Mouse (Mus musculus) liver, embryonic 14.5 days (tissue): Measurements from ENCODE around the gene Hdac2. TPM values are rescaled to one million over a fixed set of nuclear protein-coding genes. Genes with fewer than 3 reads are reported as not detected.

Experiments
- ATAC-seq: fragments of 200-750 bp; cut with Nextera tagmentation; 2 replicates; pipeline ENCODE4 v1.8.0; 2017; ENCODE audit warnings: moderate number of reproducible peaks, mild to moderate bottlenecking, moderate library complexity; ENCODE audit not compliant: insufficient read depth
- DNase-seq, 3 experiments: peaks; one replicate each; pipeline ENCODE4 v3.0.0-alpha.2; 2012 to 2013; ENCODE audit warnings: low read depth in 3 of 3, low spot score in 3 of 3
- H3K27ac ChIP-seq: fragments of 300-500 bp; sonication (generic); 2 replicates; pipeline ENCODE4 v1.5.1; 2014; ENCODE audit warnings: moderate library complexity, mild to moderate bottlenecking, control low read depth, inconsistent platforms
- H3K27me3 ChIP-seq: fragments of 300-500 bp; sonication (generic); 2 replicates; pipeline ENCODE4 v1.6.1; 2014; ENCODE audit warnings: mild to moderate bottlenecking, low read length, moderate library complexity; ENCODE audit not compliant: control insufficient read depth, insufficient read depth
- H3K36me3 ChIP-seq: fragments of 300-500 bp; sonication (generic); replicated peaks from 2 replicates; pipeline ENCODE4 v1.6.1; 2014; ENCODE audit warnings: low read depth; ENCODE audit not compliant: control insufficient read depth, insufficient read depth
- H3K4me1 ChIP-seq, 2 experiments: fragments of 200-500 bp in 1 of 2; fragments of 300-500 bp in 1 of 2; sonication (generic) in 1 of 2; replicated peaks; 2 replicates each; pipeline ENCODE4 v1.6.1; 2012 to 2014; ENCODE audit warnings: antibody characterized with exemption in 1 of 2, inconsistent platforms in 1 of 2, low read length in 1 of 2; ENCODE audit not compliant: control insufficient read depth in 2 of 2, insufficient read depth in 2 of 2
- H3K4me2 ChIP-seq: fragments of 300-500 bp; sonication (generic); 2 replicates; pipeline ENCODE4 v1.6.1; 2014; ENCODE audit warnings: low read depth, mild to moderate bottlenecking, control low read depth, moderate library complexity
- H3K4me3 ChIP-seq, 2 experiments: fragments of 200-500 bp in 1 of 2; fragments of 300-500 bp in 1 of 2; sonication (generic) in 1 of 2; 2 replicates each; pipeline ENCODE4 v1.5.1; 2012 to 2014; ENCODE audit warnings: low read depth in 2 of 2, low read length in 2 of 2, mild to moderate bottlenecking in 2 of 2, control low read depth in 1 of 2, inconsistent platforms in 1 of 2, moderate library complexity in 1 of 2; ENCODE audit not compliant: insufficient read depth in 1 of 2
- H3K9ac ChIP-seq: fragments of 300-500 bp; sonication (generic); replicated peaks from 2 replicates; pipeline ENCODE4 v1.6.1; 2014; ENCODE audit warnings: mild to moderate bottlenecking, control low read depth, moderate library complexity
- H3K9me3 ChIP-seq: fragments of 300-500 bp; sonication (generic); 2 replicates; pipeline ENCODE4 v1.6.1; 2016; ENCODE audit warnings: low read length, mixed read lengths; ENCODE audit not compliant: control insufficient read depth
- CTCF ChIP-seq: IDR thresholded peaks from 2 replicates; pipeline ENCODE4 v1.5.1; 2016; ENCODE audit warnings: antibody characterized with exemption, low read depth, control low read depth
- EP300 ChIP-seq: IDR thresholded peaks from 2 replicates; pipeline ENCODE4 v1.6.1; 2016; ENCODE audit warnings: antibody characterized with exemption, low read depth
- WGBS: fragments of 180-500 bp; shearing (Covaris S2); extraction: QIAGEN DNeasy Blood & Tissue Kit; methylation state at CpG from one replicate; pipeline ENCODE4 v1.1.7; 2014; ENCODE audit not compliant: insufficient replicate concordance; 5-methylcytosine and 5-hydroxymethylcytosine counted together
- polyA plus RNA-seq, 2 experiments: library from polyadenylated mRNA; depleted of rRNA in 1 of 2; stranded (reverse) in 1 of 2; unstranded in 1 of 2; fragments of >200 nt; fragmentation: Nextera tagmentation in 1 of 2; extraction: Ambion mirVana in 1 of 2; gene quantifications; 2 replicates each; pipeline versions ENCODE4 v1.2.1 to v1.2.3; 2012 to 2014

The Hdac2 gene
- polyA plus RNA-seq, 2 experiments: 26.8 to 60.4 TPM

DNA sequence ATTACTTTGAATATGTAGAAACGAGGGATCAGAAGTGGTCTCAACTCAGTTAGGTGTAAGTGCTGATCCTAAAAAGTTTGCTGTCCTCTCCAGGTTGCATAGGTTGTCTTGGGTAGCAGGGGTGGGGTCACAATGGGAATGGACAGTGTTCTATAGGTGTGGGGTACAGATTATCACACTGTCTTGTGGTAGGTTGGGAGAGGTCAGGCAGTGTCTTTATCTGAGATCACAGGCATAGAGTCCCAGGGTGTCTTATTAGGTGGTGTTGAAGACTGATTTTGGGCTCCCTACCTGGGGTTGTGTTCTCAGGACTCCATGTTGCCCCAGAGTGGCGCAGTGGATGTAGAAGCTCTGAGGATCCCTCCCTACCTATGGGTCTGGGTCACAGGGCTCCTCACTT, 17.8 kb downstream of the Hdac2 start:
- Histone ChIP-seq H3K27me3 (no peaks in the 10 kb centered on the region), H3K36me3 (peaks cover 21% of the 10 kb centered on the region), H3K4me3 (no peak overlapping the region), H3K4me1 (peaks cover 0 to 4% of the 10 kb centered on the region in 2 experiments; a peak in 1 of 4 replicates), H3K9me3 (no peaks in the 10 kb centered on the region), H3K27ac (no peak overlapping the region), H3K4me2 (no peak overlapping the region), H3K9ac (no peak overlapping the region)
- WGBS: 76% methylated on average over 2 of the region's 2 CpGs
- DNase-seq (no peak), ATAC-seq (no peak)
- TF ChIP-seq EP300 (no peak), CTCF (no peak)

DNA sequence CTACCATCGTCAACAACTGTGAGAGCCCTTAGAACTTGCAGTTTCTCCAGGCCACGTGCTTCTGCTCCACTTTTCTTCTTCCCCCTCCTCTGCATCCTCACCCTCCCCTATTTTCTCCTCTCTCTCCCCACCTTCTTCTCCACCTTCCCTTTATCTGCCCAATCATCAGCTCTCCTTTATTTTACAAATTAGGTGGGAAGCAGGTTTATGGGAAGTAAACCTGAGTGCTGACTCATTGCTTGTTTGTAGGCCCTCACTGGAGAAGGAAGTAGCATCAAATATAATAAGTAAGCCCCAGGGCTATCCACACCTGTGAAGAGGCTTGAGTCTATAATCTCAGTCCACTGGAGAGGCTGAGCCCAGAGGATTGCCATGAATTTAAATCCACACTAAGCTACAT, 26.5 kb downstream of the Hdac2 start:
- no peak overlapping the region for H3K4me3 ChIP-seq
- H3K4me1 ChIP-seq: no peaks in the 10 kb centered on the region
- H3K9me3 ChIP-seq: no peaks in the 10 kb centered on the region
- no peak overlapping the region for H3K4me2 ChIP-seq
- DNase-seq: no peak
- H3K27me3 ChIP-seq: no peaks in the 10 kb centered on the region
- peaks cover 22% of the 10 kb centered on the region for H3K36me3 ChIP-seq
- ATAC-seq: no peak
- no peak for TF ChIP-seq CTCF
- WGBS: 86% methylated on average over 2 of the region's 2 CpGs
- H3K9ac ChIP-seq: no peak overlapping the region
- no peak overlapping the region for H3K27ac ChIP-seq

DNA sequence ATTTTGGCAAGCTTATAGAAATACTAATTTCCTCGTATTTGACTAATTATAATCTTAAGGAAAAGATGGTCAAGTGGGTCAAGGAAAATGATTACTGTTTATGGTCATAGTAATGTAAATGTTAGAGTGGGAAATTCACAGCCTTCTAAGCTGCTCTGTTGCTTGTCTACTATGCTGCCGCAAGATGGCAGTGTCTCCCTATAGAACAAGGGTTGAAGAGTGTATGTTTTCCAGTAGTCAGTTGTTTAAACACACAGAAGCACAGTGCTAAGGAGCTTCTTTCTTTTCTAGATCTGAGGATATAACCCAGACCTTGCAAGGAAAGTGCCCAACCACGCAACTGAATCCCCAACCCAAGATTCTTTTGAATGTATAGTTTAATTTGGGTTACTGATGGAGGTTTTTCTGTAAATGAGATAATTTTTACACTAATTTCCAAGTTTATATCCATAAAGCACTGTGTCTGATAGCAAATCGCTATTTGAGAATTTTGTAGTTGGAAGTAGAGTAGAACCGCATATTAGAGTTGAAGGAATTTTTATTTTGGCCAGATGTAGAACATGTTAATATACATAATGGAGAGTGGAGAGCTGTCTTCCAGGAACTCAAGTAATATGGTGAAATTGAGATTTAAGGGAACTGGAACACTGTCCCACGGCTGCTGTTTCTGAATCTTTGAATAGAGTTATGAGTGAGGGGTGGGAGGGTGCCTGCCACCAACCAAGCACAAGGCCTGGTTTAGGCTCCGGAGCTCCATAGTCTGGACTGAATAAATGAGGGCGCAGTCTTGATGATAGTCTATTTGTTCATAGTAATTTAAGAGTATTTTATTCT, 40.1 kb downstream of the Hdac2 start:
- no peaks in the 10 kb centered on the region for H3K4me1 ChIP-seq
- H3K9ac ChIP-seq: no peak overlapping the region
- no peak overlapping the region for H3K27ac ChIP-seq
- ATAC-seq (no peak), DNase-seq (peak; percentile 7 to 33 (median 14))
- H3K27me3 ChIP-seq: no peaks in the 10 kb centered on the region
- H3K9me3 ChIP-seq: no peaks in the 10 kb centered on the region
- WGBS: 46% methylated on average over 8 of the region's 8 CpGs
- no peak overlapping the region for H3K4me3 ChIP-seq
- TF ChIP-seq EP300: no peak
- peak; percentile 66 for TF ChIP-seq CTCF
- H3K36me3 ChIP-seq: no peaks in the 10 kb centered on the region
- no peak overlapping the region for H3K4me2 ChIP-seq

DNA sequence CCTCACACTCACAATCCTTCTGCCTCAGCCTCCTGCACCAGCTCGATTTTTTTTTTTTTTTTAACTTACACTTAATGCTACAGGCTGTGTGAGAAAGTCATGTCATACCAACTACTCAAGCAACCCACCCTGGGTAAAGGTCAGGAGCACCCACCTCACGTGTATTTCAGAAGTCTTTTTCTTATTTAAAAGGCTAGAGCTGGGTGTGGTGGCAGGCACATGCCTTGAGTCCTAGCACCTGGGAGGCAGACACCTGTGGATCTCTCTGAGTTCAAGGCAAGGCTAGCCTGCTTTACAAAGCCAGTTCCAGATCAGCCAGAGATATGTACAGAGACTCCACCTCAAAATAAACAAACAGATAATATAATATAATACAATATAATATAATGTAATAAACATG, 41.4 kb downstream of the Hdac2 start:
- 32% methylated on average over 2 of the region's 2 CpGs for WGBS
- H3K4me3 ChIP-seq: no peak overlapping the region
- ATAC-seq: no peak

DNA sequence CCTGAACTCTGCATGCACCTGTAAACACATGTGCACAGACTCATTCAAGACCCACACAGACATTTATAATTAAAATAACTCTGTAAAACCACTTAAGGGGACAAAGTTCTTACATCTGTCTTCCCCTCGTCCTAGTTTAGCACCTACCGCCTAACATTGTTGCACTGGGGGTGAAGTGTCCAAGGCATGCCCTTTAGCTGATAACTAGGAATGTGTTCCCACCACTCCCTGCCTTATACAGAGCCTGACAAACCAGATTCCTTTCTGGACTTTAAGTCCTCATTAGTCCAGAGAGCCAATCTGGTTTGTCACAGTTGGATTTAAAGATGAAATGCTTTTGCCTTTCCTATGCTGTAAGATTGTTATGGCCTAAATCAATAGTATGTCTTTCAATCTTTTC, 41.9 kb downstream of the Hdac2 start:
- H3K36me3 ChIP-seq: no peaks in the 10 kb centered on the region
- no peaks in the 10 kb centered on the region for H3K27me3 ChIP-seq
- TF ChIP-seq CTCF (no peak), EP300 (no peak)
- ATAC-seq: no peak
- no peaks in the 10 kb centered on the region for H3K4me1 ChIP-seq
- no peak for DNase-seq
- no peak overlapping the region for H3K27ac ChIP-seq
- no peak overlapping the region for H3K4me2 ChIP-seq
- H3K4me3 ChIP-seq: no peak overlapping the region
- H3K9me3 ChIP-seq: no peaks in the 10 kb centered on the region
- WGBS: 64% methylated on average over 2 of the region's 2 CpGs
- H3K9ac ChIP-seq: no peak overlapping the region

More for the DNA sequence above, 41.4 kb downstream of the Hdac2 start:
- no peaks in the 10 kb centered on the region for H3K27me3 ChIP-seq
- H3K9me3 ChIP-seq: no peaks in the 10 kb centered on the region
- no peak overlapping the region for H3K27ac ChIP-seq
- no peaks in the 10 kb centered on the region for H3K4me1 ChIP-seq
- H3K9ac ChIP-seq: no peak overlapping the region
- no peak for DNase-seq
- TF ChIP-seq EP300 (no peak), CTCF (no peak)
- no peaks in the 10 kb centered on the region for H3K36me3 ChIP-seq
- no peak overlapping the region for H3K4me2 ChIP-seq
